11 mouse cellular contexts compared by ENCODE assay signal in genomic region chr7:67142347-67143015, GRCm38 (mm10).
DNase-seq lines count a peak whose midpoint lies in the region; ATAC-seq lines count a peak whose summit lies in the region.
"Had no signal": no experiment of that assay in that cellular context is flagged by ENCODE, and none has a peak within 500 bp of the region (broad histone marks: within the 10 kb centered on the region; RNA-seq: fewer than 3 reads in every experiment).

No protein-coding gene starts in this region.

- no peaks in the 10 kb centered on the region for H3K9me3 ChIP-seq in hindbrain, embryonic 10.5 days
- no peaks in the 10 kb centered on the region for H3K9me3 ChIP-seq in hindbrain, embryonic 16.5 days (ENCODE audit: control insufficient read depth, low read length)
- H3K9me3 ChIP-seq in hindbrain, embryonic 14.5 days (ENCODE audit: control insufficient read depth, low read length) = no peaks in the 10 kb centered on the region

- H3K4me1 ChIP-seq in hindbrain, embryonic 10.5 days (replicated peaks) = peaks cover 23% of the 10 kb centered on the region
- H3K4me1 ChIP-seq in hindbrain, embryonic 16.5 days (ENCODE audit: control insufficient read depth, insufficient read depth, low read depth, low read length) = peaks cover 5% of the 10 kb centered on the region
- peaks cover 10% of the 10 kb centered on the region for H3K4me1 ChIP-seq in hindbrain, embryonic 14.5 days (replicated peaks; ENCODE audit: control insufficient read depth, insufficient read depth, low read length)

- no peak for ATAC-seq in hindbrain, embryonic 16.5 days
- no peak for ATAC-seq in hindbrain, embryonic 14.5 days (ENCODE audit: low FRiP score)
- ATAC-seq in megakaryocyte-erythroid progenitor cell, adult 5-6 weeks (replicated peaks; ENCODE audit: low FRiP score, low TSS enrichment, poor library complexity, severe bottlenecking) = no peak
- ATAC-seq: inflammation-experienced regulatory T-cells, adult 6 months; liver, postnatal 0 days had no signal

- H3K4me3 ChIP-seq in hindbrain, embryonic 10.5 days = no peak overlapping the region
- H3K4me3 ChIP-seq in hindbrain, embryonic 16.5 days (ENCODE audit: low read length) = no peak overlapping the region
- H3K4me3 ChIP-seq in hindbrain, embryonic 14.5 days (replicated peaks; ENCODE audit: low read length) = no peak overlapping the region

- 28% methylated on average over 11 of the region's 11 CpGs for WGBS in hindbrain, embryonic 10.5 days
- 28% methylated on average over 11 of the region's 11 CpGs for WGBS in hindbrain, embryonic 16.5 days
- WGBS in hindbrain, embryonic 14.5 days = 27% methylated on average over 11 of the region's 11 CpGs

- H3K27me3 ChIP-seq in hindbrain, embryonic 10.5 days (ENCODE audit: insufficient read depth, poor library complexity, severe bottlenecking) = no peaks in the 10 kb centered on the region
- no peaks in the 10 kb centered on the region for H3K27me3 ChIP-seq in hindbrain, embryonic 16.5 days (replicated peaks; ENCODE audit: control insufficient read depth, insufficient read depth, low read length)
- H3K27me3 ChIP-seq in hindbrain, embryonic 14.5 days (ENCODE audit: control insufficient read depth, insufficient read depth, low read length) = no peaks in the 10 kb centered on the region

- no peaks in the 10 kb centered on the region for H3K36me3 ChIP-seq in hindbrain, embryonic 10.5 days
- H3K36me3 ChIP-seq in hindbrain, embryonic 16.5 days (ENCODE audit: control insufficient read depth, insufficient read depth, low read length) = no peaks in the 10 kb centered on the region
- H3K36me3 ChIP-seq in hindbrain, embryonic 14.5 days (replicated peaks; ENCODE audit: control insufficient read depth, insufficient read depth) = no peaks in the 10 kb centered on the region

- H3K9ac ChIP-seq in hindbrain, embryonic 16.5 days (ENCODE audit: low read depth, low read length) = no peak overlapping the region
- H3K9ac ChIP-seq in hindbrain, embryonic 14.5 days = no peak overlapping the region
- H3K9ac ChIP-seq: liver, postnatal 0 days had no signal

- peak; percentile 27 for DNase-seq in hindbrain, embryonic 10.5 days (ENCODE audit: low spot score)
- peak; percentile 12 for DNase-seq in urinary bladder, postnatal 14 days (ENCODE audit: low spot score)
- no peak for DNase-seq in urinary bladder, adult 18-20 months (ENCODE audit: low spot score in 2 of 2)
- DNase-seq in hindbrain, embryonic 14.5 days (ENCODE audit: low spot score) = no peak
- peak; percentile 8 for DNase-seq in retina, postnatal 1 day
- DNase-seq in gastrocnemius, postnatal 10 days = no peak
- DNase-seq: adrenal gland, adult 8-10 months; liver, postnatal 0 days had no signal

- H3K27ac ChIP-seq in hindbrain, embryonic 10.5 days = no peak overlapping the region; the same call in 1 of the 2 replicates
- H3K27ac ChIP-seq in hindbrain, embryonic 16.5 days (ENCODE audit: low read depth, low read length) = no peak overlapping the region
- 0 out of 2 replicates have a peak overlapping the region, but pooled peaks have one; percentile 5 for H3K27ac ChIP-seq in hindbrain, embryonic 14.5 days

- no peak overlapping the region for H3K4me2 ChIP-seq in hindbrain, embryonic 16.5 days (ENCODE audit: low read length)
- no peak overlapping the region for H3K4me2 ChIP-seq in hindbrain, embryonic 14.5 days (replicated peaks)

Comparison
In these comparisons a context has a peak if more than half of its experiments do, and no peak if none do; other contexts are left out.
1. DNase-seq: peak in hindbrain, embryonic 10.5 days (single experiment), urinary bladder, postnatal 14 days (single experiment) and retina, postnatal 1 day (single experiment); none in urinary bladder, adult 18-20 months (0 of 2), hindbrain, embryonic 14.5 days (single experiment) and gastrocnemius, postnatal 10 days (single experiment).